Mouse (Mus musculus): ENCODE results near the gene Pou5f1.

Gene Pou5f1

GRCm38 (mm10) chr17:35550143-35550494, 44.3 kb downstream of the Pou5f1 start:
- no peak for DNase-seq (ENCODE audit: low spot score in 2 of 2)

GRCm38 (mm10) chr17:35550871-35551270, 45.1 kb downstream of the Pou5f1 start:
- DNase-seq (ENCODE audit: low spot score in 2 of 2) = no peak

GRCm38 (mm10) chr17:35551881-35552414, 46.1 kb downstream of the Pou5f1 start, which contains the start of gene Cdsn:
Gene Cdsn, plus strand, starts transcription at chr17:35552128.
- no peak for DNase-seq (ENCODE audit: low spot score in 2 of 2)

GRCm38 (mm10) chr17:35554321-35554720, 48.5 kb downstream of the Pou5f1 start:
- DNase-seq (ENCODE audit: low spot score in 2 of 2) = no peak

GRCm38 (mm10) chr17:35554761-35555397, 49.1 kb downstream of the Pou5f1 start:
- no peak for DNase-seq (ENCODE audit: low spot score in 2 of 2)

GRCm38 (mm10) chr17:35556186-35556765, 50.5 kb downstream of the Pou5f1 start:
- DNase-seq (ENCODE audit: low spot score in 2 of 2) = no peak

GRCm38 (mm10) chr17:35556812-35557211, 51.0 kb downstream of the Pou5f1 start:
- peak in 1 of 2 experiments; percentile 26 for DNase-seq (ENCODE audit: low spot score in 2 of 2)

- DNase-seq (ENCODE audit: low spot score in 2 of 2) = no peak
These were observed 51.5 kb downstream of the Pou5f1 start for GRCm38 (mm10) chr17:35557351-35557750.

- DNase-seq (ENCODE audit: low spot score in 2 of 2) = no peak
These were observed 52.4 kb downstream of the Pou5f1 start for GRCm38 (mm10) chr17:35558216-35558615.
